Mouse (Mus musculus) cerebellum, postnatal 4 days (tissue): ENCODE data around the gene Klhl15.

Source experiments
- DNase-seq, 2 experiments: peaks; one replicate each; pipeline ENCODE4 v3.0.0; 2022; ENCODE audit warnings: low spot score in 2 of 2, mixed read lengths in 1 of 2

The Klhl15 gene

GRCm38 (mm10) chrX:94234532-94235189 is at the start of gene Klhl15:
Gene Klhl15 (plus strand): TSS chrX:94234599.
- DNase-seq = peak; percentile 46 to 76

- DNase-seq = no peak
Measured at GRCm38 (mm10) chrX:94185156-94185555, 49.2 kb upstream of the Klhl15 start.

- DNase-seq = peak in 1 of 2 experiments; percentile 8
Measured at GRCm38 (mm10) chrX:94193901-94194300, 40.5 kb upstream of the Klhl15 start.

- DNase-seq = peak in 1 of 2 experiments; percentile 33
Measured at GRCm38 (mm10) chrX:94197789-94198188, 36.6 kb upstream of the Klhl15 start.

GRCm38 (mm10) chrX:94212264-94212596 is 22.2 kb upstream of the Klhl15 start:
- no peak for DNase-seq

- DNase-seq = peak; percentile 58 to 95
Measured at GRCm38 (mm10) chrX:94212597-94213321, 21.6 kb upstream of the Klhl15 start, which contains the start of gene Eif2s3x. Gene Eif2s3x (minus strand): TSS chrX:94212862.

GRCm38 (mm10) chrX:94213384-94213783 is 21.0 kb upstream of the Klhl15 start:
- DNase-seq = no peak

- no peak for DNase-seq
Measured at GRCm38 (mm10) chrX:94233432-94233831, 967 bp upstream of the Klhl15 start.

- DNase-seq = no peak
Measured at GRCm38 (mm10) chrX:94233936-94234531, 365 bp upstream of the Klhl15 start.

GRCm38 (mm10) chrX:94235190-94235555 is 774 bp downstream of the Klhl15 start:
- DNase-seq = peak in 1 of 2 experiments; percentile 37

- DNase-seq = no peak
Measured at GRCm38 (mm10) chrX:94235601-94236000, 1.2 kb downstream of the Klhl15 start.

- DNase-seq = peak in 1 of 2 experiments; percentile 18
Measured at GRCm38 (mm10) chrX:94288923-94289322, 54.5 kb downstream of the Klhl15 start.

- DNase-seq = no peak
Measured at GRCm38 (mm10) chrX:94302928-94303327, 68.5 kb downstream of the Klhl15 start.

- DNase-seq = no peak
Measured at GRCm38 (mm10) chrX:94321036-94321902, 86.9 kb downstream of the Klhl15 start.
